Mouse (Mus musculus) brain, embryonic 14.5 days (tissue): Measurements from ENCODE around the gene Gm21698.
"Not testable (repeated sequence)": the region's sequence is repeated elsewhere in the genome, so short reads cannot be mapped to it uniquely, and the experiment has no call there.

Experiments
- CTCF ChIP-seq: fragments of 200-500 bp; IDR thresholded peaks from 2 replicates; pipeline ENCODE4 v1.5.1; 2012; ENCODE audit warnings: inconsistent platforms, mild to moderate bottlenecking, moderate library complexity, borderline replicate concordance; ENCODE audit not compliant: insufficient read depth, insufficient read length; ENCODE audit errors: extremely low read depth
- POLR2A ChIP-seq: fragments of 200-500 bp; IDR thresholded peaks from 2 replicates; pipeline ENCODE4 v1.6.1; 2012; ENCODE audit warnings: mild to moderate bottlenecking, inconsistent platforms, borderline replicate concordance; ENCODE audit not compliant: poor library complexity, insufficient read depth, insufficient read length, severe bottlenecking; ENCODE audit errors: extremely low read depth

DNA sequence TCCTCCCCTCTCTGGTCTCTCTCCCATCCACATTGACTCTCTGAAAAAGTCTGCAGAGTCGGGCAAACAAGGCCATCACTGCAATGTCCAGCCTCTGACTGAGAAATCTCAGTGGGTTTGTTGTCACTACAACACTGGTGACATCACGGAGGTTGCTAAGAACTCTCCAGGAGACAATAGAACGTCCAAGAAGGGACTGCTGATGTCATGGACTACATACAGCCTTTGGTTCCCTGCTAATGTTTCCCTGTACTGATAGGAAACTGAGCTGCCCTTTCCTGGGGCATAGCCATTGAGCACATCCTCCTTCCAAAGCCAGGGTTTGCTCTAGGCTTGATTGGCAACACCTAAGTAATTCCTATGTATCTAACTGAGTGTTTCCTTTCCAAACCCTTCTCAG, 34.4 kb upstream of the Gm21698 start, which contains the start of gene Gm5862:
- not testable (repeated sequence) for TF ChIP-seq POLR2A, CTCF
